Comparison of ENCODE assay signal across 8 mouse cellular contexts in genomic region chr17:4994813-4995560, GRCm38 (mm10). TPM values are rescaled to one million over a fixed set of nuclear protein-coding genes. Genes with fewer than 3 reads are reported as not detected.
DNase-seq lines count a peak whose midpoint lies in the region; ATAC-seq and TF ChIP-seq lines count a peak whose summit lies in the region.

No protein-coding gene starts in this region.

- peak overlapping the region; percentile 70 for H3K4me2 ChIP-seq in forebrain, embryonic 14.5 days (ENCODE audit: low read length)

- peak; percentile 44 for ATAC-seq in forebrain, embryonic 14.5 days

- no peak for TF ChIP-seq RAD21 in MEL (IDR thresholded peaks at IDR 0.05; ENCODE audit: low read depth, low read length)

- H3K27ac ChIP-seq in MEL (ENCODE audit: control insufficient read depth, low read depth, low read length), result peak overlapping the region; percentile 97
- peak overlapping the region; percentile 100 for H3K27ac ChIP-seq in forebrain, embryonic 14.5 days (ENCODE audit: low read depth, low read length)

- peak; percentile 65 for DNase-seq in MEL (ENCODE audit: low read depth, low spot score)
- peak; percentile 75 for DNase-seq in cerebellum, adult 11-12 months
- DNase-seq in forebrain, embryonic 14.5 days (ENCODE audit: low spot score), result peak; percentile 69
- peak; percentile 51 for DNase-seq in heart, postnatal 25 days (ENCODE audit: low spot score)
- peak; percentile 58 for DNase-seq in layer of hippocampus, adult 9-11 months
- DNase-seq in lung, postnatal 10 days, result peak; percentile 82
- peak; percentile 60 for DNase-seq in ovary, postnatal 14 days (ENCODE audit: low spot score)
- peak; percentile 77 to 78 for DNase-seq in thymus, postnatal 36 days

- intact Hi-C loops in heart, postnatal 25 days (cut with DNase I), result loop anchor here (2.0 to 5.0 kb wide), 3 partner anchors 122 to 218 kb away; no protein-coding TSS in a partner anchor

- peaks cover 2 to 9% of the 10 kb centered on the region in 2 experiments; a peak in 3 of 4 replicates for H3K4me1 ChIP-seq in MEL (ENCODE audit: control insufficient read depth in 1 of 2, insufficient read depth in 2 of 2, low read length in 2 of 2)
- H3K4me1 ChIP-seq in forebrain, embryonic 14.5 days (ENCODE audit: control insufficient read depth, insufficient read depth, low read length), result peaks cover 32% of the 10 kb centered on the region

- H3K9ac ChIP-seq in MEL (ENCODE audit: control insufficient read depth, low read depth, low read length, poor library complexity, severe bottlenecking), result peak overlapping the region; percentile 99
- H3K9ac ChIP-seq in forebrain, embryonic 14.5 days (ENCODE audit: low read length), result peak overlapping the region; percentile 100

- peak in 1 of 2 experiments; percentile 31; a peak in 2 of 4 replicates for TF ChIP-seq POLR2A in MEL (IDR thresholded peaks at IDR 0.05; ENCODE audit: control insufficient read depth in 1 of 2, insufficient read depth in 1 of 2, low read depth in 1 of 2, low read length in 2 of 2, poor library complexity in 1 of 2)

- peaks cover 0 to 15% of the 10 kb centered on the region in 2 experiments; a peak in 2 of 4 replicates for H3K36me3 ChIP-seq in MEL (ENCODE audit: control insufficient read depth in 1 of 2, insufficient read depth in 2 of 2, low read length in 2 of 2)
- H3K36me3 ChIP-seq in forebrain, embryonic 14.5 days (ENCODE audit: control insufficient read depth, insufficient read depth, low read length), result no peaks in the 10 kb centered on the region

- peak overlapping the region; percentile 75 to 98 for H3K4me3 ChIP-seq in MEL (ENCODE audit: control insufficient read depth in 1 of 2, insufficient read depth in 1 of 2, low read depth in 2 of 2, low read length in 2 of 2)
- H3K4me3 ChIP-seq in forebrain, embryonic 14.5 days (ENCODE audit: low read depth, low read length), result peak overlapping the region; percentile 92

- H3K27me3 ChIP-seq in MEL (ENCODE audit: control insufficient read depth in 1 of 2, insufficient read depth in 2 of 2, low read length in 2 of 2), result no peaks in the 10 kb centered on the region; a peak in 1 of 4 replicates
- no peaks in the 10 kb centered on the region for H3K27me3 ChIP-seq in forebrain, embryonic 14.5 days (replicated peaks; ENCODE audit: control insufficient read depth, insufficient read depth, low read length)

- under 1% methylated on average over 63 of the region's 81 CpGs for WGBS in forebrain, embryonic 14.5 days

- no peak for TF ChIP-seq CTCF in MEL (IDR thresholded peaks at IDR 0.05 in 2 of 3, conservative IDR thresholded peaks at IDR 0.05 in 1 of 3; ENCODE audit: control insufficient read depth in 1 of 3, insufficient read depth in 1 of 3, low read depth in 2 of 3, low read length in 3 of 3, poor library complexity in 1 of 3, severe bottlenecking in 1 of 3)

- no peaks in the 10 kb centered on the region for H3K9me3 ChIP-seq in MEL (replicated peaks; ENCODE audit: insufficient read depth, low read length)
- H3K9me3 ChIP-seq in forebrain, embryonic 14.5 days (replicated peaks; ENCODE audit: control insufficient read depth, low read length), result no peaks in the 10 kb centered on the region

- TF ChIP-seq EP300 in MEL (IDR thresholded peaks at IDR 0.05; ENCODE audit: low read depth in 1 of 2, low read length in 2 of 2), result no peak

- H3K79me2 ChIP-seq in MEL (ENCODE audit: control insufficient read depth, insufficient read depth, low read length, poor library complexity), result peaks cover 40% of the 10 kb centered on the region

TF ChIP-seq in MEL, 35 proteins besides CTCF, POLR2A, EP300 and RAD21:
- 0 out of 2 replicates have a peak, but pooled peaks have one; percentile 26 for TF ChIP-seq HCFC1 (IDR thresholded peaks at IDR 0.05; ENCODE audit: low read depth, low read length)
- TF ChIP-seq MAX (IDR thresholded peaks at IDR 0.05; ENCODE audit: low read length), result peak; percentile 44; the same call in 1 of the 2 replicates
- 0 out of 2 replicates have a peak, but pooled peaks have one; percentile 37 for TF ChIP-seq CHD1 (IDR thresholded peaks at IDR 0.05; ENCODE audit: low read depth, low read length)
- peak; percentile 28; the same call in 1 of the 2 replicates for TF ChIP-seq NELFE (IDR thresholded peaks at IDR 0.05; ENCODE audit: low read depth, low read length)
- TF ChIP-seq SIN3A (IDR thresholded peaks at IDR 0.05; ENCODE audit: low read length), result peak; percentile 33; the same call in 1 of the 2 replicates
- TF ChIP-seq POLR2AphosphoS2 (IDR thresholded peaks at IDR 0.05; ENCODE audit: low read length), result peak; percentile 49; the same call in 1 of the 2 replicates
- no peak for TF ChIP-seq TBP (IDR thresholded peaks at IDR 0.05; ENCODE audit: low read depth, low read length)
- TF ChIP-seq MAZ (IDR thresholded peaks at IDR 0.05; ENCODE audit: low read depth, low read length), result no peak

RNA-seq across cellular contexts. Expression of gene Arid1b, which starts 0.9 kb away (rescaled TPM):
- 13.3 and 13.4 TPM in 2 replicates for total RNA-seq in MEL (2012; rRNA removed)
- polyA plus RNA-seq in MEL (2012; ENCODE audit: insufficient read depth in 1 of 2, insufficient read length in 2 of 2, low read depth in 1 of 2, low replicate concordance in 2 of 2, missing spikeins in 1 of 2), result 10 to 100 TPM in 1 of 2 experiments, not detected in 1; 17.4 TPM
- polyA plus RNA-seq in forebrain, embryonic 14.5 days (2014; fragmentation: Nextera tagmentation; extraction: Ambion mirVana), result 11.1 and 14.7 TPM in 2 replicates
- total RNA-seq in heart, postnatal 25 days (2021), result 10 to 100 TPM; 28.2 to 32.0 TPM

Comparison
In these comparisons a context has a peak if more than half of its experiments do, and no peak if none do; other contexts are left out.
1. Peak in every context shown above with its lines: DNase-seq, ATAC-seq, H3K4me3 ChIP-seq and H3K27ac ChIP-seq.